Mouse (Mus musculus) kidney, embryonic 16.5 days (tissue): ENCODE results near the gene Riox1. TPM values are rescaled to one million over a fixed set of nuclear protein-coding genes. Genes with fewer than 3 reads are reported as not detected.

ENCODE experiments used
- ATAC-seq: fragments of 200-750 bp; cut with Nextera tagmentation; 2 replicates; pipeline ENCODE4 v1.8.0; 2017; ENCODE audit warnings: moderate TSS enrichment; ENCODE audit not compliant: low FRiP score, low TSS enrichment
- H3K27ac ChIP-seq: fragments of 300-500 bp; sonication (generic); 2 replicates; pipeline ENCODE4 v1.5.1; 2014; ENCODE audit warnings: low read length
- H3K27me3 ChIP-seq: fragments of 300-500 bp; sonication (generic); 2 replicates; pipeline ENCODE4 v1.6.1; 2014; ENCODE audit warnings: low read length, control low read depth, mixed read lengths; ENCODE audit not compliant: insufficient read depth
- H3K36me3 ChIP-seq: fragments of 300-500 bp; sonication (generic); 2 replicates; pipeline ENCODE4 v1.6.1; 2014; ENCODE audit warnings: low read length, control low read depth, mixed read lengths; ENCODE audit not compliant: insufficient read depth
- H3K4me1 ChIP-seq: fragments of 300-500 bp; sonication (generic); 2 replicates; pipeline ENCODE4 v1.6.1; 2014; ENCODE audit warnings: low read length, control low read depth, mixed read lengths; ENCODE audit not compliant: insufficient read depth
- H3K4me2 ChIP-seq: fragments of 300-500 bp; sonication (generic); replicated peaks from 2 replicates; pipeline ENCODE4 v1.6.1; 2014; ENCODE audit warnings: low read depth, low read length
- H3K4me3 ChIP-seq: fragments of 300-500 bp; sonication (generic); 2 replicates; pipeline ENCODE4 v1.5.1; 2014; ENCODE audit warnings: mild to moderate bottlenecking, low read length
- H3K9ac ChIP-seq: fragments of 300-500 bp; sonication (generic); replicated peaks from 2 replicates; pipeline ENCODE4 v1.6.1; 2014; ENCODE audit warnings: low read length
- H3K9me3 ChIP-seq: fragments of 300-500 bp; sonication (generic); 2 replicates; pipeline ENCODE4 v1.6.1; 2016; ENCODE audit warnings: low read length, control low read depth
- WGBS: fragments of 180-500 bp; shearing (Covaris S2); extraction: QIAGEN DNeasy Blood & Tissue Kit; methylation state at CpG from one replicate; pipeline ENCODE4 v1.1.7; 2014; 5-methylcytosine and 5-hydroxymethylcytosine counted together
- polyA plus RNA-seq: library from polyadenylated mRNA; unstranded; fragments of >200 nt; fragmentation: Nextera tagmentation; extraction: Ambion mirVana; gene quantifications from 2 replicates; pipeline ENCODE4 v1.2.1, GENCODE M21; 2015

Riox1 gene
- polyA plus RNA-seq, 1 experiment from 2014 or later, result 11.2 TPM

DNA sequence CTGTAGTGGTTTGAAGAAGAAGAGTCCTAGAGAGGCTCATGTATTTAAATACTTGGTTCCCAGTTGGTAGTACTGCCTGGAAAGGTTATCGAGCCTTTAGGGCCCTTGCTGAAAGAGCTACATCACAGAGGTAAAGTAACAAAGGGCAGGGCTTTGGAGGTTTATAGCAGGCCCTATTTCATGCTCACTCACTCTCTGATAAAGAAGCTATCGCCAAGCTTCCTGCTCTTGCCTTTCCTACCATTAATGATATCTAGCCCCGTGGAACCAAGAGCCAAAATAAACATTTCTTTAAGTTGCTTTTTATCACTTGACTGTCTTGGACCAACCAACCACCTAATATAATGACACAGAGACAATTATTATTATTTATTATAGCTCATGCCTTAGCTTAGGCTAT lies 50.0 kb downstream of the Riox1 start:
- Histone ChIP-seq H3K9me3 (0 out of 2 replicates have a peak, but pooled peaks cover 3% of the 10 kb centered on the region), H3K9ac (no peak overlapping the region), H3K36me3 (no peaks in the 10 kb centered on the region), H3K27ac (no peak overlapping the region), H3K4me2 (no peak overlapping the region), H3K4me1 (peaks cover 18% of the 10 kb centered on the region), H3K27me3 (no peaks in the 10 kb centered on the region), H3K4me3 (no peak overlapping the region)
- no peak for ATAC-seq
- 16% methylated on average over 3 of the region's 3 CpGs for WGBS

Other genes with a start within 250 kb of the Riox1 start
- gene Papln, start 187.0 kb upstream of the Riox1 start, polyA plus RNA-seq, result 2.7 and 3.0 TPM in 2 replicates
- gene Numb, start 28.7 kb upstream of the Riox1 start, polyA plus RNA-seq, result 44.3 and 51.6 TPM in 2 replicates
- not detected in 2 replicates for gene Heatr4, start 34.2 kb downstream of the Riox1 start, polyA plus RNA-seq
- gene Acot2, start 37.3 kb downstream of the Riox1 start, polyA plus RNA-seq, result 40.9 and 45.5 TPM in 2 replicates
- gene Acot1, start 58.9 kb downstream of the Riox1 start, polyA plus RNA-seq, result 69.0 and 69.8 TPM in 2 replicates
- gene Acot4, start 87.8 kb downstream of the Riox1 start, polyA plus RNA-seq, result 8.0 and 11.5 TPM in 2 replicates
- gene Gm49366, start 88.3 kb downstream of the Riox1 start, polyA plus RNA-seq, result not detected in 2 replicates
- 2.6 and 3.4 TPM in 2 replicates for gene Acot3, start 101.5 kb downstream of the Riox1 start, polyA plus RNA-seq
- not detected in 2 replicates for gene Acot5, start 118.7 kb downstream of the Riox1 start, polyA plus RNA-seq
- gene Acot6, start 150.0 kb downstream of the Riox1 start, polyA plus RNA-seq, result 1.7 and 1.9 TPM in 2 replicates
- gene Dnal1, start 163.8 kb downstream of the Riox1 start, polyA plus RNA-seq, result 4.2 and 4.8 TPM in 2 replicates
- 1.1 and 1.2 TPM in 2 replicates for gene Pnma1, start 197.9 kb downstream of the Riox1 start, polyA plus RNA-seq